Mouse (Mus musculus): ENCODE results near the gene Stab2.

Stab2 gene

DNA sequence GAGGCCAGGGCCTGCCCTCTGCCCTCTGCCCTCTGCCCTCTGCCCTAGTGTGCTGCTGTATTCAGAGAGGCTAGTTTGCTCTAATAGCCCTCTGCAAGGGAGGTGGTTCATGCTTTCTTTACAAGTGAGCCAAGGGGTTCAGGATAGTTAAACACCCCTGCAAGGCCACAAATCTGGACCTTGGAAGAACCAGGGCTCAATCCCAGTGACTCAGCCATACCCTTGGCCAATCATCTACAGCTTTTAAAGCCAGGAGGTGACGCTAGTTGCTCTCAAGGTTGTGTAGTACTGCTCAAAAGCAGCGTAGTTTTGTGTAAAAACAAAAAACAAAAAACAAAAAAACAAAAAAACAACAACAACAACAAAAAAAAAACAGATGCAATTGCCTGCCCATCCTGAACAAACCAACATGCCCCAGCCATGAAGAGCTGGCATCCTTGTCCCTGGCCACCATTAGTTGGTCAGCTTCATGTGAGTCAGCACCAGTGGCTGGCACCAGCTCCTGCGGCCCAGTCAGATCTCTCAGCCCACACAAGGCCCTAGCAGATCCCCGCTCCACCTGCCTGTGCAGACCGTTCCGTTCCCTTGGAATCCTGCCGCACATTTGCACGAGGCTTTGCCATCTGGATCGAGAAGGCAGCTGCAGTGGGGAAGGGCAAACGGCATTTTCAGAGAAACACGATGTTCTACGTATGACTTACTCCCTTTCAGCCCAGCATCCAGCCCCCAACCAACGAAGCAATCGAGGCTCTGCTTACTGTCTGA lies 117.5 kb downstream of the Stab2 start:
- DNase-seq (ENCODE audit: low read depth) = no peak

DNA sequence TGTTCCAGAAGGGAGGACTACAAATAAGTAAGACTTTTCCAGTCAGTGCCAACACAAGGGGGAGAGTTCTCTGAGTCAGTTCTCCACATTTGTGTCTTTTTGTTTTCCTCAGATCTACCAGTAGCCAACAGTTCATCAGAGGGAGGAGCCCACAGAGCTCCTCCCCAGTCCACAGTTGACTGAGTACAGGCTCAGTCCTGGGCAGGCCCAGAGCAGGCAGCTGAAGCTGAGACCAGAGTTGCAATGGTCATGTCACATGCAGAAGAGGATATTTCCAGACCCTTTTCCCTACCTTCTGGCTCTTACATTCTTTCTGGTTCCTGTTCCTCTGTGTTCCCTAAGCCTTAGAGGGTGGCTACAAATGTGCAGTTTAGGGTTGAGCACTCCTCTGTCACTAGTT lies 118.4 kb downstream of the Stab2 start:
- DNase-seq (ENCODE audit: low read depth) = no peak

DNA sequence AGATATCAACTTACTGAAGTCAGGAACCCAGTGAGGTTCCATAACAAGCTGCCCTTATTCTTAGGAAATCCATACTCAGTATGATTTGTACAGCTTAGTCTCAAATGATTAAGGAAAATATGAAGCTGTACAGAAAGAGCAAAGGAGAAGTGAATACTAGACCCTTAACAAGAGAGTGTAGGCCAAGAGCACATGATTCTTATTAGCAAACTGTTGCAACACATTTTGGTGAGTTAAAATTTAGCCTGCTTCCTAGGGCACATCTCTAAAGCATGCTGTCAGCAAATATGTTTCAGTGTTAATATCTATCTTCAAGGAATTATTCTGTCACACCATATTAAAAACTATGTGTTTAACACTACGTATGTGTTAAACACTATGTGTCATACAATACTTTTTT lies 121.4 kb downstream of the Stab2 start:
- DNase-seq (ENCODE audit: low read depth) = no peak

DNA sequence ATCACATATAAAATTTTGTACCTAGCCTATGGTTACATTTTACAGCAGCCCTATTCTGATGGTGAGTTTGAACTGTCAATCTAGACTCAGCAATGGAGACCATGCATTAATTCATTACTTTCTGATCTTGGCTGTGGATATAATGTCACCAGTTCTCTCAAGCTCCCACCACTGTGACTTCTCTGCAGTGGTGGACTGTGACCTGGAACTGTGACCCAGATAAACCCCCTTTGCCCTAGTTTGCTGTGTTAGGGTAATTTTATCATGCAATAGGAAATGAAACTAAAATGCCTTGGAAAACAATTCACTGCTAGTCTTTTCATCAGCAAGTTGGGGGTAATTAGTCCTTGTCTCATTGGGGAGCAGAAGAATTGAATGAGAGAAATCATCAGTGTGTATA lies 126.4 kb downstream of the Stab2 start:
- DNase-seq (ENCODE audit: low read depth) = no peak

DNA sequence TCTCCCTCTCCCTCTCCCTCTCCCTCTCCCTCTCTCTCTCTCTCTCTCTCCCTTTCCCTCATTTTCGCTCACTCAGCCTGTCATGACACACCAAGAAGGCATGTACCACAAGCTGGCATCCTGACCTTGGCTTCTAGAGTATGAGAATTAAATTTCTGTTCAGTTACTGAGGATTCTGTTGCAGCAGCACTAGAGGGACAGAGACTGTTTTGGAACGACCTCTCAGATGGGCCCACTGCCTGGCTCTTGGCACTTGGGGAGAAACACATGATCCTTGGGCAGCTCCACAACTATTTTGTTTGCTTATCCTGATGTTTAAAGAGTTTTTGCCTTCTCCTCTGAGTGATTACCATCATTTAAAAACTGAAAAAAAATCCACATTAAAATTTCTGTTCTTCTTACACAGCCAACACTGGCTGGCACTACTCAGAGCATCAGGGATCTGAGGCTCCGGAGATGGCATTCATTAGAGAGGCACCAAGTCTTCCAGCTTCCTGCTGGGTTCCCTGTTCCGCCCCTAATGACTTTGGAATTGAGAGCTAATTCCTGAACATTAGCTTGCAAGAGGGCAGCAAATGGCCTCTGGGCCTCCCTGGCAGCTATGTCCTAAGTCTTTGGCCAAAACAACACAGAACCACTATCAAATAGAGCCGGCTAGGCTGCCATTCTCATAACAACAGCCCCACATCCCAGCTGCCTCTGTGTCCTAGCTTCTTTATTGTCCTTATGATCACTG lies 127.6 kb downstream of the Stab2 start:
- DNase-seq (ENCODE audit: low read depth) = no peak

DNA sequence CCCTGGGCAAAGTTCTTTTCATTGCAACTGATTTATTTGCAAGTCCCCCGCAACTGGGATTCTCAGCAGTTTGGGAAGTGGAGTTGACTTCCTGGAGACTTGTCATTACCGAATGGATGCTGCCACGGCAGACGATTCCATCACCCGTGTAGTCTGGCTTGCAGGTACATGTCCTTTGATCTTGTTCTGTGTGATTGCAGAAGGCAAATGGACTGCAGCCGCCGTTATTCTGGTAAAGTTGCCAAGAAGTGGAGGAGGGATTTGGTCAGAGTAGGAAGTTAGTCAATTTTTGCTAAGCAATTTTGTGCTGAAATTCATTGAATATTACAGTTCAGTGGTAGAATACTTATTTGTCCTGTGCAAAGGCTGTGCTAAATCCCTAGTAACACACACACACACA lies 129.1 kb downstream of the Stab2 start:
- no peak for DNase-seq (ENCODE audit: low read depth)

DNA sequence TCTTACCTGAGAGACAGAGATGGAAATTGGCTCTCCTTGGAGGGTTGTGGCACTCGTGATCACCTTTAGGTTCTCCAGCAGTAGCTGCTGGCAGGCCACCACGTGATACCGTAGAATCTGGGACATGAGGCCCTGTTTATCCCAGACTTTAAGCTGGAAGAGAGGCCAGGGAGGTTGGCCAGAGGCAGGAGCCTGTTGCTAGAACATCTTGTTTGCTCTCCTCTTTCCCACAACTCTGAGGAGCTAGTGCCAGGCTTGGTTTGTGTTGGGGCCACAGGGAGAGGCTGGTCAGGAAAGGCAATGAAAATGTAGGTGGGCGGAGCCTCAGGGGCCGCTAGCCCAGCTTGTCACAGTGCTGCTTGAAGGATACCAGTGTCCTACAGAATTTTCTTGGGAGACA lies 135.2 kb downstream of the Stab2 start:
- no peak for DNase-seq (ENCODE audit: low read depth)

DNA sequence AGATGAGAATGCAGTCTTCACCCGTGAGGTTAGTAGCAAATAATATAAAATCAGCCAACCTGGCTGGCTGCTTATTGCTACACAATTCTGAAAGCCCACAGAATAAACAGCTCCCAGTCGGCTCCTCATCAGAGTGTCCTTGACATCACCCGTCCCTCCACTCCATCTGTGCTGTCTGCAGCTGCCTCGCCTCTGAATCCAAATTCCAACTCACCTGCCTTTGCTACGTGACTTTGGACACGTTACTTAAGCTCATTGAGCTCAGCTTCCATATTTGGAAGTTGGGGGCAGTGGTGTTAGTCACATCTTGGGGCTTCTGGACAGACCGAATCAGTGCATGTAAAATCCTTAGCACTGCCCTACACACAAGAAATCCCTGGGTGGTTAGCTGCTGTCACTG lies 135.7 kb downstream of the Stab2 start:
- no peak for DNase-seq (ENCODE audit: low read depth)

DNA sequence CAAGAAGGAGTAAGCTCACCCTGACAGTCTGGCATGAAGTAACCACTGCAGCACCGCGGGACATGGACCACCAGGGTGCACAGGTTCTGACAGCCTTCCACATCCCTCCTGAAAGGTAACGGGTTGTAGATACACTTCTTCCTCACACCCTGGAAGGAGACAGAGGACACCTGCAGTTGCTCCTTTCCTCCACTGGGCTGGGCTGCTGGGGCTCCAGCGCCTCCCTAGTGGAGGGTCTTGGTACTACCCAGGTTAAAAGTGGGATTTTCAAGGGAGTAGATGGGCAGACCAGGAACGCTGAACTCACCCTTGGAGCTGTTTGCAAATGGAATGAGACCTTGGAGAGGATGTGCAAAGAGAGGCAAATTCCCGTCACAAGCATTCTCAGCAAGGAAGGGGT lies 144.4 kb downstream of the Stab2 start:
- DNase-seq (ENCODE audit: low read depth) = no peak

DNA sequence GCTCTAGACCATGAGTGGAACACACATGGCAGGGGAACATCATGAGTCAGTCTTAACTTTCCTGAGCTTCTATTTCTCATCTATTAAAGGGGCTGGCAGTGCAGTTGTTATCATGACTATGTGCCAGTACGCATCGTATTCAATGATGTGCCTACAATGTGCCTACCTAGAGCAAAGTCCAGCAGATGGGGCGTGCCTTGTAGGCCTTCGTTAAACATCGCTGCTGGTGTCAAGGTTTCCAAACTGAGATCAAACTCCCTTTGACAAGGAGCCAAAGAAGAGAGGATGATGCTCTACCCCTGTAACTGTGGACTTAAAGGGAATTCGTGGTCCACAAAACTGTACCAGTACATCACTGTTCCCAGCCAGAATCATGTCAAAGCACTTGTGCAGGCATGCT lies 145.3 kb downstream of the Stab2 start:
- DNase-seq (ENCODE audit: low read depth) = no peak

DNA sequence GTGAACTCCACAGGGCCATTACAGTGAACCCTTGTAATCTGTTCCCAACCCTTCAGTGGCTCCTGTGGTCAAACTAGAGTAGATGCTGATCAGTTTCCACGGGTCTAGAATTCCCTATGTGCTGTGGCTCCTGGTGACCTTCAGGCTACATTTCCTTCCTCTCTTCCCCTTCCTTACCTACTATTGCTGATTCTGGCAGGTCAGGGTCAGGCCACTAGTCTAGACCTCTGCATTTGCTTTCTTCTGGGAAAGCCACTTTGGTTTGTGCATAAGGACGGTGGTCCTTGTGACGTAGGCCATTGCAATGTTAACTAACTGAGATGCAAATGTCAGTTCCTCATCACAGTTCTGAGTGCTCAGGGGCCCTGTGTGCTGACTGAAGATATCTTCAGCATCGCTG lies 147.4 kb downstream of the Stab2 start:
- DNase-seq (ENCODE audit: low read depth) = no peak

DNA sequence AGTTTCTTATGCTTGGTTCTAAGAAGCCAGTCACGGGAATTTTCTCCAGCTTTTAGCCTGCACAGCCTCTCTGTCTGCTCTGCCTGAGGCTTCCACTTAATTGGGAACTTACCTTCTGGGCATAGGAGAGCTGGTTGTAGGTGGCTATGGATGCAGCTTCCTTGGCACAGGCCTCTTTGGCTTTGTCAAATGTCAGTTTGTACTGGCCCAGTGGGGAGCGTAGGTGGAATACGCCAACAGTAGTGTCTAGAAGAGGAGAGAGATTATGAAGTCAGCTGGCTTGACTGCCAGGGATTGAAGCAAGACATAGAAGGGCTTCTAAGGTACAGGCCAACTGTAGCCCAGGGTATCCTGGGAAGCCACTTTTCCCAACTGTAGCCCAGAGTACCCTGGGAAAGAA lies 154.4 kb downstream of the Stab2 start:
- no peak for DNase-seq (ENCODE audit: low read depth)

DNA sequence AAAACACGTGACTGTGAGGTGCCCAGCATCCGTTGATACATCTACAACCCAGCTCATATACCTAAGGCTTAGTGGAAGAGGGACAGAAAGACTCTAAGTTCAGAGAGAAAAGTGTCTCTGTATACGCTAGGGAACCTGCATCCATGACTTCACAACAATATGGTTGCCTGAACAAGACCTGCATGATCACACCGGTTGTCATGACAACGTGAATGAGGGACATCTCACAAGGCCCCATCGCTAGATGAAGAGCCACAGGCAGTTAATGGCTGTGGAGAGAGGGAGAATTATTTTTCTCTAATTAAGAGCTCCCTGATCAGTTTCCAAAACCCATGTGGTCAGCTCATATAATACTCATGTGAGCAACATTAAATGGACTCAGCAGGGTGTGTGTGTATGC lies 155.7 kb downstream of the Stab2 start:
- DNase-seq (ENCODE audit: low read depth) = no peak

DNA sequence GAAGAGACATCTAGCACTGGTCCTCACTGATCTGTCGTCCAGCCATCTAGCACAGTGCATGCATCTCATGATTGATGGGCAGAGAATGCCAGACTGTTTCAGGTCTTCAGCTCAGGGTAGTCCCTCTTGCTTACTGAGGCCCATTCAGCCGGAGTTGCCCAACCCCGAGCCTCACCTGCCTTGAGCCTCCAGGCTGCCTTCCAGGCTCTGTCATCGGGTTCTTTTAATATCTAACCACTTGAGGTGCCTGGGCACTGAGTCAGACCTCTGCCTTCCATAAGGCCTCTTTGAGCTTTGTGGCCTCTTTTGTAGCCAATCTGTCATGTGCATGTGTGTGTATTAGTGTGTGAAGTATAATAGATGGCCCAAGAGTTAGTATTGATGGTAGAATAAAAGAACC lies 158.3 kb downstream of the Stab2 start:
- DNase-seq (ENCODE audit: low read depth) = no peak

DNA sequence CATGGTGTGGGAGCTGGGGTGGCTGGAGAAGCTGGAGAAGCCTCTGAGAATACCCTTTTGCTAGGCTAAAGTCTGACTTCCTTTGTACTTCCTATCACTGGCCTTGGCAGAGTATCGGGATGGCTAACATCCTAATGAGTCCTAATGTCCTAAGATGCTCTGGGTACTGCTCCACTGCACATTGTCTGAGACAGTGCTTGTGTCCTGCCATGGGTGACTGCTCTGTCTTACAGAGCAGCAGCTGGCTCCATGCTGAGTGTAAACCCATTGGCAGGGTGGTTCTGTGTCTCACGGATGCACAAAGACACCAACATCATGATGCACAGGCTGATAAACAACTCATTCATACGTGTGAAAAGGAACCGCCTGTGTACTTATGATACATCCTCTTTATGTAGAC lies 158.7 kb downstream of the Stab2 start:
- DNase-seq (ENCODE audit: low read depth) = no peak

DNA sequence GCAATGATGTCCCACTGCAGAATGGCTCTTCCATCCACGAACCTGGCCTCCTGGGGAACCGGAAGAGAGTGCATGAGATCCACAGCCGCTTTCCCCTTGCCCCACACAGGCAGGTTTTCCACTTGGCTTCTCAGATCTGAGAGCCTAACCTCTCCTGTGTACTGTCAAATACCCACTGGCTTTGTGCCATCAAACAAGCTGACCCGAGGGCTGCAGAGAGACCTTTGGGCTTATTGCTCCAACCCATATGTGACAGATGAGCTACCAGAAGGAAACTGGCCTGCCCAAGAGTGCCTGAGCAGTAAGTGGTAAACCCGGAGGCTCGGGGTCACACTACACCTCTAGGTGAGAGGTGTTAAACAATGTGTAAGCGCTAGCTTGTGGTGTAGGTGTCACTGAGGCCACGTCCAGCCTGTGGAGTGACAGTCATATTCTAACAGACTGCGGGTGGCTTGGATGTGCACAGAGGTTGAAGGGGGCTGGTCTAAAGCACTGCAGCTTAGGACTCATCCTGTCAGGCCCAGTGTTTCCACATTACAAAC lies 160.8 kb downstream of the Stab2 start:
- DNase-seq (ENCODE audit: low read depth) = no peak

DNA sequence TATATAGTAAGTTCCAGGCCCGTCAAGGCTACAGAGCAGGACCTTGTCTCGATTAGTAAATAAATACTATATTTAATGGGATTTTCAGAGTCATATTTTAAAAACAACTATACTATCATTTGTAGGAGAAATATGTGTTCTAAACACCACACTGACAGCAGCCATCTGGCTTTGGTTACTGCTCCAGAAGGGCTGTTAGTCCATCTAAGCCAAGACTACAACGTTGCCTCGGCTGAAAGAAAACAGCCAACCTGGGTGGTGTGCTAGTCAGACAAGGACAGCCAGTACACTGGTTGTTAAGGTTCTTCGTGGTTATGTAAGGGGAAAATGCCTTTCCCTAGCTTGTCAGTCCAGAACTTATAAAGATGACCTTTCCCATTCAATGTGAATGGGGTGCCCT lies 165.2 kb downstream of the Stab2 start:
- no peak for DNase-seq (ENCODE audit: low read depth)

DNA sequence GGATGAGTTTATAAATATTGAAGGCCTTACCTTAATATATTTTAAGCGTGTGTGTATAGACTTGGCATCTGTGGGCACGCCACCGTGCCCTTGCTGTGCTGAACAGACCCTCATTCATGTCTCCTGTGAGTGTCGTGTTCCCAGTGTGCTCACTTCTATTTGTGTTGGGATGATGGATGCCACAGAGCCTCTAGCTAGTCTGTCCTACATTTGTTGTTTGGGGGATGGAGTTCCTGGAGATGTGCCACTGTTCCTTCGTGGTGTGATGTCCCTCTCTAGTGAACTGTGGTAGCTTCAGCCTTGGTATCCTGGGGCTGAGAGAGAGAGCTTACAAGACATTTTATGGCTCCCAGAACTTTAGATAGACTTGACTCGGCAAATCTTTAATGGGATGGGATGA lies 169.0 kb downstream of the Stab2 start:
- no peak for DNase-seq (ENCODE audit: low read depth)

DNA sequence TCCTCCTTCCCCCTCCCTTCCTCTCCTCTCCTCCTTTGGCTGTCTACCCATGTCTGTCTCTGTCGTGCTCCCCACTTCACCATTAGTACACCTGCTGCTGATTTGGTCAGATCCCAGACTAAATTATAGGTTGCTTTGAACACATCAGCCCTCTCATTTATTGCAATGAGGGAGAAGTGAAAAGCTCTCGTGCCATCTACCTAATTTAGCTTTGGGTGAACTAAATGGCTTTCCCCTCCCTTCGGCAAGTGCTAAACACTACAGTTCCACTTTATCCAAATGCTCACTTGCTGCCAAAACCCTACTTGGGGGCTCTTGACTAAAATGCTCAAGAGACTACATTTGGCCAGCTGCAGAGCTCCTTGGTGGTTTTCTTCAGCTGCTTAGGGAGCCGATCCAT lies 171.0 kb downstream of the Stab2 start:
- no peak for DNase-seq (ENCODE audit: low read depth)

DNA sequence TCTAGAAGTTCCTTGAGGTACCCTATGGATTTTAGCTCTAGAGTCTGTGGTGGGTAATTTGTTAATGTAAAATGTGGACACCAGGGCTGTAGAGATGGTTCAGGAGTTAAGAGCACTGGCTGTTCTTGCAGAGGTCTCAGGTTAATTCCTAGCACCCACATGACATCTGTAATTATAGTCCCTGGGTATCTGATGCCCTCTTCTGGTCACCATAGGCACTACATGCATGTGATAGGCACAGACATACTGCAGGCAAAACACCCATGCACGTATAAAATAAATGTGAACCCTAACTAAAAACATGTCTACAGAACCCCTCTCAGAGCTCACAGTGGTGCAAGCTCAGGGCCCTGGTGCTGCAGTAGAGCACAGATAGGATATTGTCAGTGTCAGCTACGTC lies 178.3 kb downstream of the Stab2 start:
- no peak for DNase-seq (ENCODE audit: low read depth)

DNA sequence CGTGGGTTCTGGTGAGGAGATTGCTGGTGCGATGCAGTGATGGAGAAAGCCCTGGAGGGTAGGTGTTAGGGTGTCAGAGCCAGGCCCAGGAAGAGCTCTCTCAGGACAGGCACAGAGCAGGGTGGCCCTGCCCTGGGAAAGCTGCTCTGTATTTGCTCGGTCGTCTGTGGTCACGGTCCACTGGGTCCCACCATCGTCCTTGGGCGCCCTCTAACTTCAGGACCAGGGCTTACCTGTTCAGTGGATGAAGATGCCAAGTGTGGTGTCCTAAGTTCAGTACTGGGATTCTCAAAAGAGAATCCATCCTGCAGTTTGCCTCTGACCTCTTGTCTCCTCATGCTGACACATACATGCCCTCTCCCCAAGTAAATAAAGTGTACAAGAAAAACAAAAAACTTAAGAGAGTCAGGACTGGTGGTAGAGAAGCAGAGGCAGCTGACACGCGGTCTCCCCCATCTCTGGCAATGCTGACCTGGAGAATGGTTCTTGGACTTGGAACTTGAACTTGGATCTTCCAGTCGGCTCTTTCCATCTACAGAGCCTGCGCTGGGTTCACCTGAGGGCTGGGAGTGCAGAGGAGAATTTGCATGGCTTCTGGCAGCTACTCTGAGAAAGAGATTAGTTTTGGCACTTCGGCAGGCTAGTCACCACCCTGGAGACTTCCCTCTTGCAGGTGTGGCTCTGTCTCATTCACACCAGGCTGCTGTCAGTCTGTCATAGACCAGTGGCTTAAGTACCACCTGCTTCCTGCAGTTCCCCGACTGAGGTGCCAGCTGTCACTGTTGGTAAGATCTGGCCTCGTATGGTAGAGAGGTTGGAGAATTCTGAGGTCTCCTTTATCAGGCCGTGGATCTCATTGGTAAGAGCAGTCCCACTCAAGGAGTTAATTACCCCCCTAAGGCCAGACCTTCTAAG lies 179.3 kb downstream of the Stab2 start:
- no peak for DNase-seq (ENCODE audit: low read depth)

DNA sequence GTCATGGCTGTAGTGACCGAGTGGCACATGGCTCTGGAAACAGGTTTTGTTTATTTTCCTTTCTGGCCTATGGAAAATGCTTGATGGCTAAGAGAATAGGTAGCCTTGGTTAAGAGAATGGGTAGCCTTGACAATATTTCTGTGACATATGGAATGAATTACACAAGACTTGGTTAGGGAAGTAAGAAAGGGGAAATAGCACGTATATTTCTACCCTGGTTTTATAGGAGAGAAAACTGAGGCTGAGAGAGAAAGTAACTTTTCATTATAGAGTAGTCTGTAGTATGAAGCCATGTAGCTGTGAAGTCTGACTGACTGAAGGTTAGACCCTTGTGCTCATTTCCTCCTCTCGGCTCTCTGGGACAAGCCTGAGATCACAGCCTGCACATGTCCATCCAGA lies 180.9 kb downstream of the Stab2 start:
- DNase-seq (ENCODE audit: low read depth) = no peak

Data from c-Kit-positive CD71-positive TER-119-negative erythroid progenitor cells, embryonic 14.5 days (primary cell).